Mouse (Mus musculus) hematopoietic stem cell, adult 5-6 weeks (primary cell): ENCODE results near the gene Rab23. TPM values are rescaled to one million over a fixed set of nuclear protein-coding genes. Genes with fewer than 3 reads are reported as not detected.

Source experiments
- total RNA-seq: library from RNA; stranded (forward); fragments of 172-1452, 232-1000 nt; gene quantifications from 2 replicates; pipeline ENCODE4 v1.2.3, GENCODE M21; 2017

Rab23 gene
- total RNA-seq, 1 experiment from 2014 or later, result 8.5 TPM

Other genes with a start within 250 kb of the Rab23 start
- gene Prim2, start 50.1 kb upstream of the Rab23 start, total RNA-seq, result 62.6 and 81.5 TPM in 2 replicates
- 24.3 and 37.5 TPM in 2 replicates for gene Bag2, start 37.9 kb downstream of the Rab23 start, total RNA-seq
- 37.5 and 43.9 TPM in 2 replicates for gene Zfp451, start 94.7 kb downstream of the Rab23 start, total RNA-seq
- gene Bend6, start 187.9 kb downstream of the Rab23 start, total RNA-seq, result 0.38 TPM in 1 of 2 replicates, not detected in the other
- 48.7 and 58.5 TPM in 2 replicates for gene Dst, start 188.3 kb downstream of the Rab23 start, total RNA-seq